Mouse (Mus musculus) CD8-positive naive resting alpha-beta T cell, adult 57 days (primary cell): ENCODE data around the gene Cd24a. TPM values are rescaled to one million over a fixed set of nuclear protein-coding genes. Genes with fewer than 3 reads are reported as not detected.

Source experiments
- total RNA-seq: library from RNA; stranded (reverse); gene quantifications from one replicate; pipeline ENCODE4 v1.2.4, GENCODE M21; 2023

Gene Cd24a
- 47.6 TPM for total RNA-seq

DNA sequence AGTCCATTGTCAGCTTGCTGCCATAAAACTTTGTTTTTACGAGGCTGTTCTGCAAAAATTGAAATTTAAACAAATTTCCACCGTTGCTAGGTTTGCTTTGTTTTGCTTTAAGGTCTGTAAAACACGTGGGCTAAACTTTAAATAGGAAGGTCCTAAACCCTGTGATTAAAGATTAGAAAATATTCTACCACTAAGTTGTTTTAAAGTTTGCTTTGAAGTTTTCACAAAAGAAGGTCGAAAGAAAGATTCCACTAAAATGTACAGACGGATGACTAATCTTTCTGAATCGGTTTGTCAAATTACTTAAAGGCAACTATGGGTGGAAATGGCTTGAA, at the start of gene Cd24a:
Cd24a (plus strand) TSS at position 288 of the 335 bp plus-strand sequence.

DNA sequence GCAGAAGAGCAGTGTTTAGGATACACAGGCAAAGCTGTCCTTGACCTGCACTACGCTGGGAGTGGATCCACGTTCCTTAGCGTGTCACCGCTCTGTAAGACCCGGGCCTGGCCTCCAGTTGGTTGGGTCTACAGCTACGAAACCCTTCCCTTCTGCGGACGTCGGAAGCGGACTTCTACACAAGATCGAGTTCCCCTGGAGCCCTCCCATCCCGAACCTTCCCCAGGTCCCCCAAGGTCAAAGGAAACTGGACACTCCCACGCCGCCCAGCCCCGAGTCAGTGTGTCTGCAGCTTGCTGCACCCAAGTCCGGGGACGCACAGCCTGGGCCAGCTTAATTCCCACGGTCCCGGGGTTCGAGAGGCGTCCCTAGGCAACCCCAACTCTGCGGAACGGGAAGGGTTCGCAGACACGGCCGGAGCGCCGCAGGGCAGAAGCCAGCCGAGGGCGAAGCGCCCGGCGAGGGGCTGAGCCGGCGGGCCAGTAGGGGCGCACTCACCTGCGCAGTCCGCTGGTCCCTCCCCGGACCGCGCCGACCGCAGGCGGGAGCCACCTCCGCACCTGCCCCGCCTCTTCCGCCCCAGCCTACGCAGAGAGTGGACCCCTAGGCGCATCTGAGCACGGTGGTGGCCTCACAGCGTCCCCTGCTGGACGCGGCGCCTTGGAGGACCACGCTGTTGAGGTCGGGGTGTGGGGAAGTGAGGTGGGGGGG, 37.5 kb upstream of the Cd24a start, which contains the start of gene 1700021F05Rik:
1700021F05Rik (minus strand) TSS at position 553 of the 711 bp plus-strand sequence.

Other genes with a start within 250 kb of the Cd24a start
- gene Bend3, start 99.5 kb upstream of the Cd24a start, total RNA-seq: 13.7 TPM
- gene Gm9803, start 54.2 kb upstream of the Cd24a start, total RNA-seq: not detected
- 16.4 TPM for gene 1700021F05Rik, start 37.3 kb upstream of the Cd24a start, total RNA-seq